ENCODE assay signal across 11 mouse cellular contexts in the genomic region with DNA sequence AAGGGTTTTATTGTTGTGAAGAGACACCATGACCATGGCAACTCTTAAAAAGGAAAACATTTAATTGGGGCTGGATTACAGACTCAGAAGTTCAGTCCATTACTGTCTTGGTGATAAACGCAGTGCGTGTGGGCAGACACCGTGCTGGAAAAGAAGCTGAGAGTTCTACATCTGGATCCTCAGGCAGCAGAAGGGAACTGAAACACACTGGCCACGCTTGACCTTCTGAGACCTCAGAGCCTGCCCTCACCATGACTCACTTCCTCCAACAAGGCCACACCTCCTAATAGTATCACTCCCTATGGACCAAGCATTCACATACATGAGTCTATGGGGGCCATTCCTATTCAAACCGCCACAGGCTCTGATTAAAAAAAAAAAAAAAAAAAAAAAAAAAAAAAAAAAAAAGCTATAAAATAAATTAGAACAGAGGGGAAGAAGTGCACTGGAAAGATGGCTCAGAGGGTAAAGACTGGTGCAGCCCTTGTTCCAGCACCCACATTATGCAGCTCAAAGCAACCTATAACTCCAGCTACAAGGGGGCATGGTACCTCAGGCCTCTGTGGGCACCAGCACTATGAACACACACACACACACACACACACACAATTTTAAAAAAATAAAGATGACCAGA. TPM values are rescaled to one million over a fixed set of nuclear protein-coding genes. Genes with fewer than 3 reads are reported as not detected.
DNase-seq lines count a peak whose midpoint lies in the region; ATAC-seq and TF ChIP-seq lines count a peak whose summit lies in the region.
"Had no signal": no experiment of that assay in that cellular context is flagged by ENCODE, and none has a peak within 500 bp of the region (broad histone marks: within the 10 kb centered on the region; RNA-seq: fewer than 3 reads in every experiment).

No protein-coding gene starts in this region.

- TF ChIP-seq RAD21 in MEL (IDR thresholded peaks at IDR 0.05; ENCODE audit: low read depth, low read length): no peak

- TF ChIP-seq CTCF in kidney, postnatal 0 days (IDR thresholded peaks at IDR 0.05; ENCODE audit: low read depth): no peak
- TF ChIP-seq CTCF in kidney, adult 2 months (conservative IDR thresholded peaks at IDR 0.05; ENCODE audit: insufficient read depth, insufficient read length, low read depth, low read length): no peak
- no peak for TF ChIP-seq CTCF in MEL (IDR thresholded peaks at IDR 0.05 in 2 of 3, conservative IDR thresholded peaks at IDR 0.05 in 1 of 3; ENCODE audit: control insufficient read depth in 1 of 3, insufficient read depth in 1 of 3, low read depth in 2 of 3, low read length in 3 of 3, poor library complexity in 1 of 3, severe bottlenecking in 1 of 3)
- no peak for TF ChIP-seq CTCF in liver, postnatal 0 days (IDR thresholded peaks at IDR 0.05; ENCODE audit: low read depth)

- no peaks in the 10 kb centered on the region for H3K9me3 ChIP-seq in kidney, postnatal 0 days (replicated peaks; ENCODE audit: low read length)
- H3K9me3 ChIP-seq in MEL (replicated peaks; ENCODE audit: insufficient read depth, low read length): no peaks in the 10 kb centered on the region
- H3K9me3 ChIP-seq in liver, postnatal 0 days (ENCODE audit: low read length): no peaks in the 10 kb centered on the region
- H3K9me3 ChIP-seq: embryonic facial prominence, embryonic 15.5 days had no signal

- no peak overlapping the region for H3K9ac ChIP-seq in kidney, postnatal 0 days (ENCODE audit: low read depth, low read length)
- no peak overlapping the region for H3K9ac ChIP-seq in MEL (ENCODE audit: control insufficient read depth, low read depth, low read length, poor library complexity, severe bottlenecking)
- H3K9ac ChIP-seq in liver, postnatal 0 days (replicated peaks): no peak overlapping the region
- H3K9ac ChIP-seq: embryonic facial prominence, embryonic 15.5 days had no signal

- no peak overlapping the region for H3K4me3 ChIP-seq in kidney, postnatal 0 days (replicated peaks; ENCODE audit: low read depth, low read length)
- no peak overlapping the region for H3K4me3 ChIP-seq in kidney, adult 2 months (ENCODE audit: insufficient read depth, low read depth, low read length)
- H3K4me3 ChIP-seq in MEL (ENCODE audit: control insufficient read depth in 1 of 2, insufficient read depth in 1 of 2, low read depth in 2 of 2, low read length in 2 of 2): no peak overlapping the region
- no peak overlapping the region for H3K4me3 ChIP-seq in liver, postnatal 0 days (ENCODE audit: low read depth, low read length)
- H3K4me3 ChIP-seq: embryonic facial prominence, embryonic 15.5 days had no signal

- no peak for TF ChIP-seq POLR2A in kidney, adult 2 months (IDR thresholded peaks at IDR 0.05; ENCODE audit: low read depth, low read length)
- TF ChIP-seq POLR2A in MEL (IDR thresholded peaks at IDR 0.05; ENCODE audit: control insufficient read depth in 1 of 2, insufficient read depth in 1 of 2, low read depth in 1 of 2, low read length in 2 of 2, poor library complexity in 1 of 2): no peak

- no peak overlapping the region for H3K4me2 ChIP-seq in kidney, postnatal 0 days (ENCODE audit: low read length)
- H3K4me2 ChIP-seq in liver, postnatal 0 days (ENCODE audit: low read depth, low read length): no peak overlapping the region
- H3K4me2 ChIP-seq: embryonic facial prominence, embryonic 15.5 days had no signal

- ATAC-seq in kidney, postnatal 0 days (replicated peaks; ENCODE audit: low FRiP score, low read depth): 0 out of 2 replicates have a peak, but pooled peaks have one; percentile 31
- ATAC-seq in liver, postnatal 0 days: peak; percentile 43; the same call in 1 of the 2 replicates
- ATAC-seq: intestine, embryonic 16.5 days had no signal

- no peaks in the 10 kb centered on the region for H3K27me3 ChIP-seq in kidney, postnatal 0 days (ENCODE audit: insufficient read depth, low read length)
- H3K27me3 ChIP-seq in kidney, adult 2 months (replicated peaks; ENCODE audit: control insufficient read depth, insufficient read depth, low read length): no peaks in the 10 kb centered on the region
- H3K27me3 ChIP-seq in MEL (ENCODE audit: control insufficient read depth in 1 of 2, insufficient read depth in 2 of 2, low read length in 2 of 2): no peaks in the 10 kb centered on the region; a peak in 3 of 4 replicates
- H3K27me3 ChIP-seq in liver, postnatal 0 days (ENCODE audit: insufficient read depth, low read length): no peaks in the 10 kb centered on the region
- H3K27me3 ChIP-seq: embryonic facial prominence, embryonic 15.5 days had no signal

- H3K79me2 ChIP-seq in MEL (ENCODE audit: control insufficient read depth, insufficient read depth, low read length, poor library complexity): no peaks in the 10 kb centered on the region

- WGBS in kidney, postnatal 0 days: 32% methylated on average over 5 of the region's 5 CpGs
- 52% methylated on average over 5 of the region's 5 CpGs for WGBS in kidney, adult 2 months
- WGBS in liver, postnatal 0 days (ENCODE audit: insufficient replicate concordance): 59% methylated on average over 5 of the region's 5 CpGs

- peak; percentile 62 for DNase-seq in adrenal gland, adult 2 months
- DNase-seq in adrenal gland, postnatal 10 days: no peak
- DNase-seq in kidney, postnatal 0 days (ENCODE audit: low spot score): peak; percentile 54
- no peak for DNase-seq in kidney, adult 2 months
- no peak for DNase-seq in MEL (ENCODE audit: low read depth, low spot score)
- DNase-seq in liver, postnatal 0 days: peak; percentile 48
- DNase-seq in urinary bladder, postnatal 36 days (ENCODE audit: low spot score in 2 of 2): no peak
- no peak for DNase-seq in layer of hippocampus, adult 9-10 months (ENCODE audit: low spot score)
- DNase-seq: gastrocnemius, postnatal 10 days had no signal

- H3K36me3 ChIP-seq in kidney, postnatal 0 days (ENCODE audit: insufficient read depth, low read length): no peaks in the 10 kb centered on the region
- H3K36me3 ChIP-seq in kidney, adult 2 months (ENCODE audit: control insufficient read depth, insufficient read depth, low read length): no peaks in the 10 kb centered on the region
- peaks cover 0 to 3% of the 10 kb centered on the region in 2 experiments; a peak in 1 of 4 replicates for H3K36me3 ChIP-seq in MEL (ENCODE audit: control insufficient read depth in 1 of 2, insufficient read depth in 2 of 2, low read length in 2 of 2)
- H3K36me3 ChIP-seq in liver, postnatal 0 days (replicated peaks; ENCODE audit: insufficient read depth, low read length): no peaks in the 10 kb centered on the region
- H3K36me3 ChIP-seq: embryonic facial prominence, embryonic 15.5 days had no signal

- no peaks in the 10 kb centered on the region for H3K4me1 ChIP-seq in kidney, postnatal 0 days (replicated peaks; ENCODE audit: insufficient read depth, low read length)
- H3K4me1 ChIP-seq in kidney, adult 2 months (ENCODE audit: control insufficient read depth, insufficient read depth, low read length): no peaks in the 10 kb centered on the region
- H3K4me1 ChIP-seq in MEL (ENCODE audit: control insufficient read depth in 1 of 2, insufficient read depth in 2 of 2, low read length in 2 of 2): peaks cover 0 to 12% of the 10 kb centered on the region in 2 experiments; a peak in 3 of 4 replicates
- H3K4me1 ChIP-seq in liver, postnatal 0 days (ENCODE audit: insufficient read depth): peaks cover 12% of the 10 kb centered on the region

- H3K27ac ChIP-seq in kidney, postnatal 0 days: peak overlapping the region; percentile 55; the same call in 1 of the 2 replicates
- H3K27ac ChIP-seq in kidney, adult 2 months (ENCODE audit: insufficient read depth, low read depth, low read length): no peak overlapping the region
- H3K27ac ChIP-seq in MEL (ENCODE audit: control insufficient read depth, low read depth, low read length): no peak overlapping the region
- H3K27ac ChIP-seq in liver, postnatal 0 days (ENCODE audit: low read depth): no peak overlapping the region
- H3K27ac ChIP-seq: embryonic facial prominence, embryonic 15.5 days had no signal

- no peak for TF ChIP-seq EP300 in MEL (IDR thresholded peaks at IDR 0.05; ENCODE audit: low read depth in 1 of 2, low read length in 2 of 2)
- no peak for TF ChIP-seq EP300 in liver, postnatal 0 days (IDR thresholded peaks at IDR 0.05; ENCODE audit: low read depth)

RNA-seq across cellular contexts. Expression of gene Tmem107, which starts 8.3 kb away (rescaled TPM):
- total RNA-seq in adrenal gland, adult 2 months (2021): 10 to 100 TPM in 1 of 2 experiments, 1 to 10 TPM in 1; 9.5 to 16.9 TPM
- 46.6 and 49.1 TPM in 2 replicates for polyA plus RNA-seq in adrenal gland, adult 2 months (2012; rRNA removed)
- 10 to 100 TPM; 13.2 to 13.8 TPM for total RNA-seq in adrenal gland, postnatal 10 days (2021)
- polyA plus RNA-seq in kidney, postnatal 0 days (2015; fragmentation: Nextera tagmentation; extraction: Ambion mirVana): 60.8 and 61.3 TPM in 2 replicates
- 41.7 and 48.0 TPM in 2 replicates for polyA plus RNA-seq in kidney, adult 2 months (2012; rRNA removed)
- 44.8 and 47.0 TPM in 2 replicates for total RNA-seq in MEL (2012; rRNA removed)
- 10 to 100 TPM in 1 of 2 experiments, not detected in 1; 79.5 TPM for polyA plus RNA-seq in MEL (2012; ENCODE audit: insufficient read depth in 1 of 2, insufficient read length in 2 of 2, low read depth in 1 of 2, low replicate concordance in 2 of 2, missing spikeins in 1 of 2)
- 12.5 and 13.0 TPM in 2 replicates for polyA plus RNA-seq in liver, postnatal 0 days (2015; fragmentation: Nextera tagmentation; extraction: Ambion mirVana)

RNA-seq across cellular contexts. Expression of gene Vamp2, which starts 9.4 kb away (rescaled TPM):
- total RNA-seq in adrenal gland, adult 2 months (2021): 100 to 1,000 TPM; 104 to 130 TPM
- polyA plus RNA-seq in adrenal gland, adult 2 months (2012; rRNA removed): 425 and 479 TPM in 2 replicates
- total RNA-seq in adrenal gland, postnatal 10 days (2021): 100 to 1,000 TPM; 104 to 143 TPM
- 66.7 and 67.7 TPM in 2 replicates for polyA plus RNA-seq in kidney, postnatal 0 days (2015; fragmentation: Nextera tagmentation; extraction: Ambion mirVana)
- polyA plus RNA-seq in kidney, adult 2 months (2012; rRNA removed): 102 and 106 TPM in 2 replicates
- total RNA-seq in MEL (2012; rRNA removed): 3.3 and 4.2 TPM in 2 replicates
- 10 to 100 TPM in 1 of 2 experiments, not detected in 1; 28.9 TPM for polyA plus RNA-seq in MEL (2012; ENCODE audit: insufficient read depth in 1 of 2, insufficient read length in 2 of 2, low read depth in 1 of 2, low replicate concordance in 2 of 2, missing spikeins in 1 of 2)
- 13.6 and 14.2 TPM in 2 replicates for polyA plus RNA-seq in liver, postnatal 0 days (2015; fragmentation: Nextera tagmentation; extraction: Ambion mirVana)

RNA-seq across cellular contexts. Expression of gene Per1, which starts 16.1 kb away (rescaled TPM):
- total RNA-seq in adrenal gland, adult 2 months (2021): 10 to 100 TPM; 55.0 to 75.9 TPM
- polyA plus RNA-seq in adrenal gland, adult 2 months (2012; rRNA removed): 41.3 and 76.1 TPM in 2 replicates
- 100 to 1,000 TPM in 1 of 2 experiments, 10 to 100 TPM in 1; 63.1 to 157 TPM for total RNA-seq in adrenal gland, postnatal 10 days (2021)
- polyA plus RNA-seq in kidney, postnatal 0 days (2015; fragmentation: Nextera tagmentation; extraction: Ambion mirVana): 7.4 and 9.9 TPM in 2 replicates
- polyA plus RNA-seq in kidney, adult 2 months (2012; rRNA removed): 13.5 and 14.7 TPM in 2 replicates
- total RNA-seq in MEL (2012; rRNA removed): 4.5 and 5.6 TPM in 2 replicates
- polyA plus RNA-seq in MEL (2012; ENCODE audit: insufficient read depth in 1 of 2, insufficient read length in 2 of 2, low read depth in 1 of 2, low replicate concordance in 2 of 2, missing spikeins in 1 of 2): 10 to 100 TPM in 1 of 2 experiments, not detected in 1; 34.9 TPM
- 3.0 and 8.2 TPM in 2 replicates for polyA plus RNA-seq in liver, postnatal 0 days (2015; fragmentation: Nextera tagmentation; extraction: Ambion mirVana)

RNA-seq across cellular contexts. Expression of gene Borcs6, which starts 19.4 kb away (rescaled TPM):
- total RNA-seq in adrenal gland, adult 2 months (2021): 10 to 100 TPM; 21.3 to 26.4 TPM
- 38.9 and 41.4 TPM in 2 replicates for polyA plus RNA-seq in adrenal gland, adult 2 months (2012; rRNA removed)
- total RNA-seq in adrenal gland, postnatal 10 days (2021): 10 to 100 TPM; 19.1 to 22.1 TPM
- polyA plus RNA-seq in kidney, postnatal 0 days (2015; fragmentation: Nextera tagmentation; extraction: Ambion mirVana): 11.9 and 13.3 TPM in 2 replicates
- 14.8 and 15.6 TPM in 2 replicates for polyA plus RNA-seq in kidney, adult 2 months (2012; rRNA removed)
- 9.2 and 10.2 TPM in 2 replicates for total RNA-seq in MEL (2012; rRNA removed)
- polyA plus RNA-seq in MEL (2012; ENCODE audit: insufficient read depth in 1 of 2, insufficient read length in 2 of 2, low read depth in 1 of 2, low replicate concordance in 2 of 2, missing spikeins in 1 of 2): 1 to 10 TPM in 1 of 2 experiments, not detected in 1; 9.3 TPM
- 5.4 and 6.6 TPM in 2 replicates for polyA plus RNA-seq in liver, postnatal 0 days (2015; fragmentation: Nextera tagmentation; extraction: Ambion mirVana)

RNA-seq across cellular contexts. Expression of gene Aurkb, which starts 33.5 kb away (rescaled TPM):
- total RNA-seq in adrenal gland, adult 2 months (2021): 1 to 10 TPM; 1.7 to 2.8 TPM
- polyA plus RNA-seq in adrenal gland, adult 2 months (2012; rRNA removed): 10.8 and 11.2 TPM in 2 replicates
- total RNA-seq in adrenal gland, postnatal 10 days (2021): 10 to 100 TPM; 16.2 to 22.5 TPM
- 49.3 and 61.1 TPM in 2 replicates for polyA plus RNA-seq in kidney, postnatal 0 days (2015; fragmentation: Nextera tagmentation; extraction: Ambion mirVana)
- 1.7 TPM in 2 replicates for polyA plus RNA-seq in kidney, adult 2 months (2012; rRNA removed)
- 120 and 124 TPM in 2 replicates for total RNA-seq in MEL (2012; rRNA removed)
- polyA plus RNA-seq in MEL (2012; ENCODE audit: insufficient read depth in 1 of 2, insufficient read length in 2 of 2, low read depth in 1 of 2, low replicate concordance in 2 of 2, missing spikeins in 1 of 2): 100 to 1,000 TPM; 159 to 170 TPM
- 41.3 and 45.9 TPM in 2 replicates for polyA plus RNA-seq in liver, postnatal 0 days (2015; fragmentation: Nextera tagmentation; extraction: Ambion mirVana)

Comparison
In these comparisons a context has a peak if more than half of its experiments do, and no peak if none do; other contexts are left out.
1. DNase-seq: peak in adrenal gland, adult 2 months (single experiment), kidney, postnatal 0 days (single experiment) and liver, postnatal 0 days (single experiment); none in adrenal gland, postnatal 10 days (single experiment), kidney, adult 2 months (single experiment), MEL (single experiment), urinary bladder, postnatal 36 days (0 of 2) and layer of hippocampus, adult 9-10 months (single experiment).